Mouse (Mus musculus): ENCODE results near the gene Ppm1j. TPM values are rescaled to one million over a fixed set of nuclear protein-coding genes. Genes with fewer than 3 reads are reported as not detected.

The Ppm1j gene
- polyA plus RNA-seq (2012; ENCODE audit: low replicate concordance), result 32.6 and 73.2 TPM in 2 replicates

GRCm38 (mm10) chr3:104780561-104781420 is at the start of gene Ppm1j:
Gene Ppm1j (plus strand): TSS chr3:104781056.

GRCm38 (mm10) chr3:104781471-104781903 is 631 bp downstream of the Ppm1j start, which contains the start of gene Fam19a3:
Gene Fam19a3 (minus strand): TSS chr3:104781840.

GRCm38 (mm10) chr3:104788075-104788474 is 7.2 kb downstream of the Ppm1j start, which contains the start of gene Rhoc:
Gene Rhoc (plus strand): TSS chr3:104788375.

GRCm38 (mm10) chr3:104817991-104818748 is 37.3 kb downstream of the Ppm1j start, which contains the start of gene Mov10:
Gene Mov10 (minus strand): TSS chr3:104818563.

Other genes starting within 250 kb of the Ppm1j start
- gene Slc16a1, start 142.4 kb upstream of the Ppm1j start, polyA plus RNA-seq (2012; ENCODE audit: low replicate concordance), result 8.5 and 39.0 TPM in 2 replicates
- 0.58 and 0.97 TPM in 2 replicates for gene Fam19a3, start 784 bp downstream of the Ppm1j start, polyA plus RNA-seq (2012; ENCODE audit: low replicate concordance)
- gene Rhoc, start 7.3 kb downstream of the Ppm1j start, polyA plus RNA-seq (2012; ENCODE audit: low replicate concordance), result 21.0 and 44.1 TPM in 2 replicates
- gene Mov10, start 37.5 kb downstream of the Ppm1j start, polyA plus RNA-seq (2012; ENCODE audit: low replicate concordance), result 37.0 and 47.0 TPM in 2 replicates
- 6.3 and 6.4 TPM in 2 replicates for gene St7l, start 82.9 kb downstream of the Ppm1j start, polyA plus RNA-seq (2012; ENCODE audit: low replicate concordance)
- 19.4 and 21.4 TPM in 2 replicates for gene Capza1, start 83.4 kb downstream of the Ppm1j start, polyA plus RNA-seq (2012; ENCODE audit: low replicate concordance)
- gene Wnt2b, start 180.9 kb downstream of the Ppm1j start, polyA plus RNA-seq (2012; ENCODE audit: low replicate concordance), result 0.03 TPM in 1 of 2 replicates, not detected in the other

Measured in hematopoietic multipotent progenitor cell, adult 10-12 weeks (in vitro differentiated cells).